Mouse (Mus musculus) cortical plate, adult 2 months (tissue): ENCODE data around the gene Tmco2.

Experiments
- CTCF ChIP-seq: fragments of 200-500 bp; IDR thresholded peaks from 2 replicates; pipeline ENCODE4 v1.5.1; 2011; ENCODE audit warnings: mild to moderate bottlenecking, control low read depth, low read length; ENCODE audit not compliant: insufficient read depth; ENCODE audit errors: extremely low read depth
- POLR2A ChIP-seq: fragments of 200-500 bp; IDR thresholded peaks from 2 replicates; pipeline ENCODE4 v1.6.1; 2011; ENCODE audit warnings: mild to moderate bottlenecking, low read length, control low read depth; ENCODE audit not compliant: insufficient read depth; ENCODE audit errors: extremely low read depth

DNA sequence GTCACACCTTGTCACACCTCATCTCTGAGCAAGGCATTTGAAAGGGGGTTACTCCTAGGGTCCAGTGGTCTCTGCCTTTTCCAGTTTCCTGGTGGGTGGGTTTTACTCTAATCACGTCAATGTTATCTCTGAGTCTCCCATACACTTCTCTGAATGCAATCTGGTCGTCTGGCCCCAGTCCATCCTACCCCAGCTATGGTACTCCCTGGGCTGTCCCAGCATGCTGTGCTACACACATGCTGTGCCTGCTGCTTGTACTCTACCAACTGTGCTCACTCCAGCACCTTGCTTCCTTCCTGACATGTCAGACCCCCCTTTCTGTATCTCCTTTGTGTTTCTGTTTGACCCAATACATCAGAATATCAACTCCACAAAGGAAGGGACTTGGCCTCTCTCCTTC, 52.0 kb downstream of the Tmco2 start:
- no peak for TF ChIP-seq POLR2A
- no peak for TF ChIP-seq CTCF
